Mouse (Mus musculus) MEL (cell line): Measurements from ENCODE around the gene Aldh1a3. TPM values are rescaled to one million over a fixed set of nuclear protein-coding genes. Genes with fewer than 3 reads are reported as not detected.

Experiments used
- DNase-seq: peaks from one replicate; pipeline ENCODE4 v3.0.0; 2011; ENCODE audit warnings: low read depth, low spot score
- H3K27ac ChIP-seq: 2 replicates; pipeline ENCODE4 v1.5.1; 2012; ENCODE audit warnings: low read depth, mild to moderate bottlenecking, control low read depth, low read length, moderate library complexity; ENCODE audit not compliant: control insufficient read depth
- H3K27me3 ChIP-seq, 2 experiments: fragments of 150-350 bp in 1 of 2; sonication (generic) in 1 of 2; 2 replicates each; pipeline ENCODE4 v1.6.1; 2012; ENCODE audit warnings: low read length in 2 of 2, mild to moderate bottlenecking in 2 of 2, improper control_type of control experiment in 1 of 2, moderate library complexity in 1 of 2; ENCODE audit not compliant: insufficient read depth in 2 of 2, control insufficient read depth in 1 of 2
- H3K36me3 ChIP-seq, 2 experiments: 2 replicates each; pipeline ENCODE4 v1.6.1; 2012 to 2014; ENCODE audit warnings: low read length in 2 of 2, improper control_type of control experiment in 1 of 2, inconsistent platforms in 1 of 2, mild to moderate bottlenecking in 1 of 2; ENCODE audit not compliant: insufficient read depth in 2 of 2, control insufficient read depth in 1 of 2
- H3K4me1 ChIP-seq, 2 experiments: fragments of 150-350 bp in 1 of 2; sonication (generic) in 1 of 2; 2 replicates each; pipeline ENCODE4 v1.6.1; 2012; ENCODE audit warnings: low read length in 2 of 2, improper control_type of control experiment in 1 of 2, mild to moderate bottlenecking in 1 of 2; ENCODE audit not compliant: insufficient read depth in 2 of 2, control insufficient read depth in 1 of 2
- H3K4me3 ChIP-seq, 2 experiments: fragments of 150-350 bp in 1 of 2; sonication (generic) in 1 of 2; 2 replicates each; pipeline ENCODE4 v1.5.1; 2012; ENCODE audit warnings: low read depth in 2 of 2, low read length in 2 of 2, mild to moderate bottlenecking in 2 of 2, moderate library complexity in 2 of 2, control low read depth in 1 of 2, improper control_type of control experiment in 1 of 2; ENCODE audit not compliant: control insufficient read depth in 1 of 2, insufficient read depth in 1 of 2
- H3K79me2 ChIP-seq: 2 replicates; pipeline ENCODE4 v1.6.1; 2012; ENCODE audit warnings: mild to moderate bottlenecking, low read length, moderate library complexity; ENCODE audit not compliant: control insufficient read depth, poor library complexity, insufficient read depth
- H3K9ac ChIP-seq: 2 replicates; pipeline ENCODE4 v1.6.1; 2012; ENCODE audit warnings: low read depth, mild to moderate bottlenecking, control low read depth, low read length, moderate library complexity; ENCODE audit not compliant: control insufficient read depth, poor library complexity, severe bottlenecking
- H3K9me3 ChIP-seq: fragments of 150-350 bp; sonication (generic); replicated peaks from 2 replicates; pipeline ENCODE4 v1.6.1; 2012; ENCODE audit warnings: mild to moderate bottlenecking, low read length, improper control_type of control experiment, moderate library complexity; ENCODE audit not compliant: insufficient read depth
- CHD1 ChIP-seq: IDR thresholded peaks from 2 replicates; pipeline ENCODE4 v1.6.1; 2012; ENCODE audit warnings: low read depth, mild to moderate bottlenecking, inconsistent platforms, low read length, improper control_type of control experiment
- CHD2 ChIP-seq: IDR thresholded peaks from 2 replicates; pipeline ENCODE4 v1.6.1; 2011; ENCODE audit warnings: low read length, improper control_type of control experiment
- E2F4 ChIP-seq: IDR thresholded peaks from 2 replicates; pipeline ENCODE4 v1.6.1; 2011; ENCODE audit warnings: low read depth, low read length, improper control_type of control experiment, borderline replicate concordance
- ELF1 ChIP-seq: IDR thresholded peaks from 2 replicates; pipeline ENCODE4 v1.6.1; 2014; ENCODE audit warnings: low read depth, mild to moderate bottlenecking, inconsistent platforms, low read length, improper control_type of control experiment, moderate library complexity
- EP300 ChIP-seq, 2 experiments: IDR thresholded peaks; 2 replicates each; pipeline ENCODE4 v1.6.1; 2011; ENCODE audit warnings: improper control_type of control experiment in 2 of 2, low read length in 2 of 2, low read depth in 1 of 2, mild to moderate bottlenecking in 1 of 2
- HCFC1 ChIP-seq: IDR thresholded peaks from 2 replicates; pipeline ENCODE4 v1.6.1; 2012; ENCODE audit warnings: low read depth, mild to moderate bottlenecking, inconsistent platforms, low read length, improper control_type of control experiment, moderate library complexity
- JUND ChIP-seq: IDR thresholded peaks from 2 replicates; pipeline ENCODE4 v1.6.1; 2011; ENCODE audit warnings: low read depth, mild to moderate bottlenecking, improper control_type of control experiment, low read length
- KAT2A ChIP-seq: conservative IDR thresholded peaks from 2 replicates; pipeline ENCODE4 v1.6.1; 2012; ENCODE audit warnings: low read depth, low read length, improper control_type of control experiment, inconsistent platforms
- MAZ ChIP-seq: IDR thresholded peaks from 2 replicates; pipeline ENCODE4 v1.6.1; 2012; ENCODE audit warnings: low read depth, mild to moderate bottlenecking, inconsistent platforms, low read length, improper control_type of control experiment
- MEF2A ChIP-seq: IDR thresholded peaks from 2 replicates; pipeline ENCODE4 v1.6.1; 2014; ENCODE audit warnings: low read depth, mild to moderate bottlenecking, inconsistent platforms, low read length, improper control_type of control experiment; ENCODE audit not compliant: poor library complexity, insufficient replicate concordance, severe bottlenecking; ENCODE audit errors: extremely low read depth
- MYB ChIP-seq: IDR thresholded peaks from 2 replicates; pipeline ENCODE4 v1.6.1; 2011; ENCODE audit warnings: mild to moderate bottlenecking, low read depth, low read length, improper control_type of control experiment
- NRF1 ChIP-seq: IDR thresholded peaks from 2 replicates; pipeline ENCODE4 v1.6.1; 2014; ENCODE audit warnings: low read depth, mild to moderate bottlenecking, inconsistent platforms, low read length, improper control_type of control experiment, moderate library complexity; ENCODE audit not compliant: poor library complexity, insufficient read depth, severe bottlenecking
- SIN3A ChIP-seq: IDR thresholded peaks from 2 replicates; pipeline ENCODE4 v1.6.1; 2012; ENCODE audit warnings: low read length, improper control_type of control experiment, inconsistent platforms
- SMC3 ChIP-seq: IDR thresholded peaks from 2 replicates; pipeline ENCODE4 v1.6.1; 2011; ENCODE audit warnings: low read depth, low read length, improper control_type of control experiment
- TBP ChIP-seq: IDR thresholded peaks from 2 replicates; pipeline ENCODE4 v1.8.0; 2011; ENCODE audit warnings: low read depth, low read length, improper control_type of control experiment
- TCF12 ChIP-seq: IDR thresholded peaks from 2 replicates; pipeline ENCODE4 v1.6.1; 2014; ENCODE audit warnings: low read depth, mild to moderate bottlenecking, inconsistent platforms, low read length, improper control_type of control experiment, moderate library complexity
- UBTF ChIP-seq: IDR thresholded peaks from 2 replicates; pipeline ENCODE4 v1.6.1; 2012; ENCODE audit warnings: low read depth, mild to moderate bottlenecking, inconsistent platforms, low read length, improper control_type of control experiment, moderate library complexity, borderline replicate concordance; ENCODE audit not compliant: insufficient read depth
- USF2 ChIP-seq, 2 experiments: IDR thresholded peaks; 2 replicates each; pipeline ENCODE4 v1.6.1; 2011 to 2012; ENCODE audit warnings: improper control_type of control experiment in 2 of 2, low read length in 2 of 2, borderline replicate concordance in 1 of 2, inconsistent platforms in 1 of 2, low read depth in 1 of 2, mild to moderate bottlenecking in 1 of 2; ENCODE audit not compliant: insufficient read depth in 1 of 2
- ZC3H11A ChIP-seq: IDR thresholded peaks from 2 replicates; pipeline ENCODE4 v1.6.1; 2012; ENCODE audit warnings: low read depth, mild to moderate bottlenecking, inconsistent platforms, low read length, improper control_type of control experiment
- ZKSCAN1 ChIP-seq: IDR thresholded peaks from 2 replicates; pipeline ENCODE4 v1.6.1; 2012; ENCODE audit warnings: low read depth, mild to moderate bottlenecking, inconsistent platforms, low read length, improper control_type of control experiment, moderate library complexity
- polyA plus RNA-seq, 2 experiments: library from polyadenylated mRNA; stranded (reverse) in 1 of 2; unstranded in 1 of 2; fragments of >175 nt in 1 of 2; fragments of >200 nt in 1 of 2; gene quantifications; 2 replicates each; pipeline versions ENCODE4 v1.2.1 to v1.2.4; 2012; ENCODE audit warnings: low replicate concordance in 2 of 2, low read depth in 1 of 2; ENCODE audit not compliant: insufficient read length in 2 of 2, insufficient read depth in 1 of 2, missing spikeins in 1 of 2
- total RNA-seq: library from RNA; depleted of rRNA; stranded (reverse); fragments of 300-350 nt; gene quantifications from 2 replicates; pipeline ENCODE4 v1.2.3, GENCODE M21; 2012

Aldh1a3 gene
- total and polyA plus RNA-seq, 3 experiments = 13.4 to 43.4 TPM; not detected in 1

GRCm38 (mm10) chr7:66349670-66350069 is 77.6 kb downstream of the Aldh1a3 start:
- no peak overlapping the region for H3K27ac ChIP-seq
- DNase-seq = no peak
- no peaks in the 10 kb centered on the region for H3K27me3 ChIP-seq
- TF ChIP-seq MYB = no peak
- TF ChIP-seq MAZ = no peak
- no peak for TF ChIP-seq KAT2A
- no peak for TF ChIP-seq UBTF
- TF ChIP-seq NRF1 = no peak
- no peaks in the 10 kb centered on the region for H3K4me1 ChIP-seq
- H3K9me3 ChIP-seq = no peaks in the 10 kb centered on the region
- no peak overlapping the region for H3K9ac ChIP-seq
- H3K79me2 ChIP-seq = no peaks in the 10 kb centered on the region
- H3K36me3 ChIP-seq = no peaks in the 10 kb centered on the region
- H3K4me3 ChIP-seq = no peak overlapping the region

GRCm38 (mm10) chr7:66348588-66348987 is 78.7 kb downstream of the Aldh1a3 start:
- Histone ChIP-seq H3K4me1 (no peaks in the 10 kb centered on the region), H3K4me3 (no peak overlapping the region), H3K79me2 (no peaks in the 10 kb centered on the region), H3K36me3 (no peaks in the 10 kb centered on the region), H3K9ac (no peak overlapping the region), H3K27ac (no peak overlapping the region), H3K9me3 (no peaks in the 10 kb centered on the region), H3K27me3 (no peaks in the 10 kb centered on the region)
- no peak for DNase-seq
- no peak for TF ChIP-seq MEF2A

GRCm38 (mm10) chr7:66346959-66347663 is 80.2 kb downstream of the Aldh1a3 start:
- H3K27ac ChIP-seq = no peak overlapping the region
- no peaks in the 10 kb centered on the region for H3K36me3 ChIP-seq
- no peak overlapping the region for H3K9ac ChIP-seq
- no peaks in the 10 kb centered on the region for H3K27me3 ChIP-seq
- no peaks in the 10 kb centered on the region for H3K9me3 ChIP-seq
- TF ChIP-seq MAZ (no peak), ELF1 (no peak), SMC3 (no peak), ZKSCAN1 (no peak), CHD1 (no peak), TBP (no peak), ZC3H11A (no peak), SIN3A (no peak), JUND (no peak), CHD2 (no peak), USF2 (IDR thresholded peaks at IDR 0.05; ENCODE audit: borderline replicate concordance in 1 of 2, insufficient read depth in 1 of 2, low read depth in 1 of 2, low read length in 2 of 2) (no peak), TCF12 (no peak), EP300 (IDR thresholded peaks at IDR 0.05; ENCODE audit: low read depth in 1 of 2, low read length in 2 of 2) (no peak), HCFC1 (no peak), E2F4 (no peak)
- no peak for DNase-seq
- no peaks in the 10 kb centered on the region for H3K79me2 ChIP-seq
- H3K4me3 ChIP-seq = no peak overlapping the region
- H3K4me1 ChIP-seq = no peaks in the 10 kb centered on the region
